Mouse (Mus musculus) MEL (cell line): Measurements from ENCODE around the gene Thbs4. TPM values are rescaled to one million over a fixed set of nuclear protein-coding genes. Genes with fewer than 3 reads are reported as not detected.

ENCODE experiments used
- DNase-seq: peaks from one replicate; pipeline ENCODE4 v3.0.0; 2011; ENCODE audit warnings: low read depth, low spot score
- H3K27ac ChIP-seq: 2 replicates; pipeline ENCODE4 v1.5.1; 2012; ENCODE audit warnings: low read depth, mild to moderate bottlenecking, control low read depth, low read length, moderate library complexity; ENCODE audit not compliant: control insufficient read depth
- H3K27me3 ChIP-seq, 2 experiments: fragments of 150-350 bp in 1 of 2; sonication (generic) in 1 of 2; 2 replicates each; pipeline ENCODE4 v1.6.1; 2012; ENCODE audit warnings: low read length in 2 of 2, mild to moderate bottlenecking in 2 of 2, improper control_type of control experiment in 1 of 2, moderate library complexity in 1 of 2; ENCODE audit not compliant: insufficient read depth in 2 of 2, control insufficient read depth in 1 of 2
- H3K36me3 ChIP-seq, 2 experiments: 2 replicates each; pipeline ENCODE4 v1.6.1; 2012 to 2014; ENCODE audit warnings: low read length in 2 of 2, improper control_type of control experiment in 1 of 2, inconsistent platforms in 1 of 2, mild to moderate bottlenecking in 1 of 2; ENCODE audit not compliant: insufficient read depth in 2 of 2, control insufficient read depth in 1 of 2
- H3K4me1 ChIP-seq, 2 experiments: fragments of 150-350 bp in 1 of 2; sonication (generic) in 1 of 2; 2 replicates each; pipeline ENCODE4 v1.6.1; 2012; ENCODE audit warnings: low read length in 2 of 2, improper control_type of control experiment in 1 of 2, mild to moderate bottlenecking in 1 of 2; ENCODE audit not compliant: insufficient read depth in 2 of 2, control insufficient read depth in 1 of 2
- H3K4me3 ChIP-seq, 2 experiments: fragments of 150-350 bp in 1 of 2; sonication (generic) in 1 of 2; 2 replicates each; pipeline ENCODE4 v1.5.1; 2012; ENCODE audit warnings: low read depth in 2 of 2, low read length in 2 of 2, mild to moderate bottlenecking in 2 of 2, moderate library complexity in 2 of 2, control low read depth in 1 of 2, improper control_type of control experiment in 1 of 2; ENCODE audit not compliant: control insufficient read depth in 1 of 2, insufficient read depth in 1 of 2
- H3K79me2 ChIP-seq: 2 replicates; pipeline ENCODE4 v1.6.1; 2012; ENCODE audit warnings: mild to moderate bottlenecking, low read length, moderate library complexity; ENCODE audit not compliant: control insufficient read depth, poor library complexity, insufficient read depth
- H3K9ac ChIP-seq: 2 replicates; pipeline ENCODE4 v1.6.1; 2012; ENCODE audit warnings: low read depth, mild to moderate bottlenecking, control low read depth, low read length, moderate library complexity; ENCODE audit not compliant: control insufficient read depth, poor library complexity, severe bottlenecking
- H3K9me3 ChIP-seq: fragments of 150-350 bp; sonication (generic); replicated peaks from 2 replicates; pipeline ENCODE4 v1.6.1; 2012; ENCODE audit warnings: mild to moderate bottlenecking, low read length, improper control_type of control experiment, moderate library complexity; ENCODE audit not compliant: insufficient read depth
- BHLHE40 ChIP-seq: IDR thresholded peaks from 2 replicates; pipeline ENCODE4 v1.6.1; 2012; ENCODE audit warnings: low read depth, mild to moderate bottlenecking, inconsistent platforms, low read length, improper control_type of control experiment, borderline replicate concordance
- CHD1 ChIP-seq: IDR thresholded peaks from 2 replicates; pipeline ENCODE4 v1.6.1; 2012; ENCODE audit warnings: low read depth, mild to moderate bottlenecking, inconsistent platforms, low read length, improper control_type of control experiment
- CHD2 ChIP-seq: IDR thresholded peaks from 2 replicates; pipeline ENCODE4 v1.6.1; 2011; ENCODE audit warnings: low read length, improper control_type of control experiment
- CTCF ChIP-seq, 3 experiments: IDR thresholded peaks in 2 of 3; conservative IDR thresholded peaks in 1 of 3; 2 replicates each; pipeline ENCODE4 v1.5.1; 2011 to 2012; ENCODE audit warnings: low read length in 3 of 3, low read depth in 2 of 3, mild to moderate bottlenecking in 2 of 3, improper control_type of control experiment in 1 of 3, inconsistent platforms in 1 of 3, mixed read lengths in 1 of 3, moderate library complexity in 1 of 3; ENCODE audit not compliant: control insufficient read depth in 1 of 3, insufficient read depth in 1 of 3, poor library complexity in 1 of 3, severe bottlenecking in 1 of 3
- E2F4 ChIP-seq: IDR thresholded peaks from 2 replicates; pipeline ENCODE4 v1.6.1; 2011; ENCODE audit warnings: low read depth, low read length, improper control_type of control experiment, borderline replicate concordance
- EP300 ChIP-seq, 2 experiments: IDR thresholded peaks; 2 replicates each; pipeline ENCODE4 v1.6.1; 2011; ENCODE audit warnings: improper control_type of control experiment in 2 of 2, low read length in 2 of 2, low read depth in 1 of 2, mild to moderate bottlenecking in 1 of 2
- ETS1 ChIP-seq: IDR thresholded peaks from 2 replicates; pipeline ENCODE4 v1.6.1; 2012; ENCODE audit warnings: low read depth, mild to moderate bottlenecking, inconsistent platforms, low read length, improper control_type of control experiment, moderate library complexity
- GABPA ChIP-seq: IDR thresholded peaks from 2 replicates; pipeline ENCODE4 v1.6.1; 2012; ENCODE audit warnings: low read depth, mild to moderate bottlenecking, inconsistent platforms, low read length, improper control_type of control experiment, moderate library complexity
- GATA1 ChIP-seq: IDR thresholded peaks from 2 replicates; pipeline ENCODE4 v1.6.1; 2011; ENCODE audit warnings: low read depth, low read length, improper control_type of control experiment
- JUND ChIP-seq: IDR thresholded peaks from 2 replicates; pipeline ENCODE4 v1.6.1; 2011; ENCODE audit warnings: low read depth, mild to moderate bottlenecking, improper control_type of control experiment, low read length
- KAT2A ChIP-seq: conservative IDR thresholded peaks from 2 replicates; pipeline ENCODE4 v1.6.1; 2012; ENCODE audit warnings: low read depth, low read length, improper control_type of control experiment, inconsistent platforms
- MAFK ChIP-seq: IDR thresholded peaks from 2 replicates; pipeline ENCODE4 v1.6.1; 2011; ENCODE audit warnings: low read depth, mild to moderate bottlenecking, low read length, improper control_type of control experiment, borderline replicate concordance
- MYB ChIP-seq: IDR thresholded peaks from 2 replicates; pipeline ENCODE4 v1.6.1; 2011; ENCODE audit warnings: mild to moderate bottlenecking, low read depth, low read length, improper control_type of control experiment
- MYC ChIP-seq: IDR thresholded peaks from 2 replicates; pipeline ENCODE4 v1.6.1; 2011; ENCODE audit warnings: low read depth, mild to moderate bottlenecking, low read length, improper control_type of control experiment, moderate library complexity
- NELFE ChIP-seq: IDR thresholded peaks from 2 replicates; pipeline ENCODE4 v1.6.1; 2011; ENCODE audit warnings: low read depth, low read length, improper control_type of control experiment
- NRF1 ChIP-seq: IDR thresholded peaks from 2 replicates; pipeline ENCODE4 v1.6.1; 2014; ENCODE audit warnings: low read depth, mild to moderate bottlenecking, inconsistent platforms, low read length, improper control_type of control experiment, moderate library complexity; ENCODE audit not compliant: poor library complexity, insufficient read depth, severe bottlenecking
- POLR2A ChIP-seq, 2 experiments: IDR thresholded peaks; 2 replicates each; pipeline ENCODE4 v1.6.1; 2011 to 2012; ENCODE audit warnings: low read length in 2 of 2, mild to moderate bottlenecking in 2 of 2, control low read depth in 1 of 2, improper control_type of control experiment in 1 of 2, low read depth in 1 of 2, moderate library complexity in 1 of 2; ENCODE audit not compliant: control insufficient read depth in 1 of 2, insufficient read depth in 1 of 2, poor library complexity in 1 of 2
- POLR2AphosphoS2 ChIP-seq: IDR thresholded peaks from 2 replicates; pipeline ENCODE4 v1.6.1; 2011; ENCODE audit warnings: low read length, improper control_type of control experiment
- POLR2AphosphoS5 ChIP-seq: IDR thresholded peaks from 2 replicates; pipeline ENCODE4 v1.6.1; 2012; ENCODE audit warnings: low read depth, borderline replicate concordance, mild to moderate bottlenecking, inconsistent platforms, low read length, moderate library complexity, mixed read lengths
- RCOR1 ChIP-seq: IDR thresholded peaks from 2 replicates; pipeline ENCODE4 v1.6.1; 2012; ENCODE audit warnings: low read depth, mild to moderate bottlenecking, inconsistent platforms, low read length, improper control_type of control experiment
- SMC3 ChIP-seq: IDR thresholded peaks from 2 replicates; pipeline ENCODE4 v1.6.1; 2011; ENCODE audit warnings: low read depth, low read length, improper control_type of control experiment
- TAL1 ChIP-seq: IDR thresholded peaks from 2 replicates; pipeline ENCODE4 v1.6.1; 2012; ENCODE audit warnings: mild to moderate bottlenecking, inconsistent platforms, low read length, moderate library complexity, mixed read lengths
- TBP ChIP-seq: IDR thresholded peaks from 2 replicates; pipeline ENCODE4 v1.8.0; 2011; ENCODE audit warnings: low read depth, low read length, improper control_type of control experiment
- USF1 ChIP-seq: IDR thresholded peaks from 2 replicates; pipeline ENCODE4 v1.6.1; 2014; ENCODE audit warnings: low read depth, mild to moderate bottlenecking, inconsistent platforms, low read length, improper control_type of control experiment, moderate library complexity
- USF2 ChIP-seq, 2 experiments: IDR thresholded peaks; 2 replicates each; pipeline ENCODE4 v1.6.1; 2011 to 2012; ENCODE audit warnings: improper control_type of control experiment in 2 of 2, low read length in 2 of 2, borderline replicate concordance in 1 of 2, inconsistent platforms in 1 of 2, low read depth in 1 of 2, mild to moderate bottlenecking in 1 of 2; ENCODE audit not compliant: insufficient read depth in 1 of 2
- ZC3H11A ChIP-seq: IDR thresholded peaks from 2 replicates; pipeline ENCODE4 v1.6.1; 2012; ENCODE audit warnings: low read depth, mild to moderate bottlenecking, inconsistent platforms, low read length, improper control_type of control experiment
- ZKSCAN1 ChIP-seq: IDR thresholded peaks from 2 replicates; pipeline ENCODE4 v1.6.1; 2012; ENCODE audit warnings: low read depth, mild to moderate bottlenecking, inconsistent platforms, low read length, improper control_type of control experiment, moderate library complexity
- ZMIZ1 ChIP-seq: IDR thresholded peaks from 2 replicates; pipeline ENCODE4 v1.6.1; 2012; ENCODE audit warnings: low read depth, mild to moderate bottlenecking, inconsistent platforms, low read length, improper control_type of control experiment, moderate library complexity
- ZNF384 ChIP-seq: IDR thresholded peaks from 2 replicates; pipeline ENCODE4 v1.6.1; 2012; ENCODE audit warnings: low read depth, mild to moderate bottlenecking, inconsistent platforms, low read length, improper control_type of control experiment
- polyA plus RNA-seq, 2 experiments: library from polyadenylated mRNA; stranded (reverse) in 1 of 2; unstranded in 1 of 2; fragments of >175 nt in 1 of 2; fragments of >200 nt in 1 of 2; gene quantifications; 2 replicates each; pipeline versions ENCODE4 v1.2.1 to v1.2.4; 2012; ENCODE audit warnings: low replicate concordance in 2 of 2, low read depth in 1 of 2; ENCODE audit not compliant: insufficient read length in 2 of 2, insufficient read depth in 1 of 2, missing spikeins in 1 of 2
- total RNA-seq: library from RNA; depleted of rRNA; stranded (reverse); fragments of 300-350 nt; gene quantifications from 2 replicates; pipeline ENCODE4 v1.2.3, GENCODE M21; 2012

Thbs4 gene
- total and polyA plus RNA-seq, 3 experiments, result not detected

DNA sequence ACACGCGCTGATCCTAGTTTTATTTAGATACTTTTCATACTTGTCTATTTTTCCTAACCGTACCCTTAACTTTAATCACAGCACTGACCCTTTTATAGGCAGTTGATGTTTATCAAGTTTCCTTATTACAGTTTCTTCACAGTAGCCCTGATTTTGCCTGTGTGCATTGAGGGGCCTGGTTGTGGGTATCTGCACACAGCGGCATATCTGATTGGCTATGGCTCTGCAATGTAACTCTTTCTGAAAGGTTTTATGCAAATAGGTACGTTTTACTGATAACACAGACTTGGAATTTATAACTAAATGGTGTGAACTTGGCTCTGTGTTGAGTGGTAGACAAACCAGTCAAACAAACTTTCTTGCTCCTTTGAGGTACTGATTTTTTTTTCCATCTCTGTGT is 23.1 kb downstream of the Thbs4 start:
- TF ChIP-seq POLR2AphosphoS2 (no peak), USF1 (no peak), GABPA (no peak), POLR2AphosphoS5 (no peak), GATA1 (no peak), CHD1 (no peak), ZNF384 (no peak), RCOR1 (no peak), USF2 (IDR thresholded peaks at IDR 0.05; ENCODE audit: borderline replicate concordance in 1 of 2, insufficient read depth in 1 of 2, low read depth in 1 of 2, low read length in 2 of 2) (no peak), ETS1 (no peak), SMC3 (no peak), POLR2A (IDR thresholded peaks at IDR 0.05; ENCODE audit: control insufficient read depth in 1 of 2, insufficient read depth in 1 of 2, low read depth in 1 of 2, low read length in 2 of 2, poor library complexity in 1 of 2) (no peak), ZKSCAN1 (no peak), TBP (no peak), JUND (no peak), MAFK (no peak), ZMIZ1 (no peak), CTCF (IDR thresholded peaks at IDR 0.05 in 2 of 3, conservative IDR thresholded peaks at IDR 0.05 in 1 of 3; ENCODE audit: control insufficient read depth in 1 of 3, insufficient read depth in 1 of 3, low read depth in 2 of 3, low read length in 3 of 3, poor library complexity in 1 of 3, severe bottlenecking in 1 of 3) (no peak), NRF1 (no peak)
- no peaks in the 10 kb centered on the region for H3K79me2 ChIP-seq
- DNase-seq, result no peak
- no peaks in the 10 kb centered on the region for H3K9me3 ChIP-seq
- H3K4me3 ChIP-seq, result no peak overlapping the region
- H3K36me3 ChIP-seq, result no peaks in the 10 kb centered on the region
- H3K4me1 ChIP-seq, result no peaks in the 10 kb centered on the region
- no peak overlapping the region for H3K9ac ChIP-seq
- H3K27me3 ChIP-seq, result peaks cover 0 to 2% of the 10 kb centered on the region in 2 experiments; a peak in 1 of 4 replicates
- H3K27ac ChIP-seq, result no peak overlapping the region

DNA sequence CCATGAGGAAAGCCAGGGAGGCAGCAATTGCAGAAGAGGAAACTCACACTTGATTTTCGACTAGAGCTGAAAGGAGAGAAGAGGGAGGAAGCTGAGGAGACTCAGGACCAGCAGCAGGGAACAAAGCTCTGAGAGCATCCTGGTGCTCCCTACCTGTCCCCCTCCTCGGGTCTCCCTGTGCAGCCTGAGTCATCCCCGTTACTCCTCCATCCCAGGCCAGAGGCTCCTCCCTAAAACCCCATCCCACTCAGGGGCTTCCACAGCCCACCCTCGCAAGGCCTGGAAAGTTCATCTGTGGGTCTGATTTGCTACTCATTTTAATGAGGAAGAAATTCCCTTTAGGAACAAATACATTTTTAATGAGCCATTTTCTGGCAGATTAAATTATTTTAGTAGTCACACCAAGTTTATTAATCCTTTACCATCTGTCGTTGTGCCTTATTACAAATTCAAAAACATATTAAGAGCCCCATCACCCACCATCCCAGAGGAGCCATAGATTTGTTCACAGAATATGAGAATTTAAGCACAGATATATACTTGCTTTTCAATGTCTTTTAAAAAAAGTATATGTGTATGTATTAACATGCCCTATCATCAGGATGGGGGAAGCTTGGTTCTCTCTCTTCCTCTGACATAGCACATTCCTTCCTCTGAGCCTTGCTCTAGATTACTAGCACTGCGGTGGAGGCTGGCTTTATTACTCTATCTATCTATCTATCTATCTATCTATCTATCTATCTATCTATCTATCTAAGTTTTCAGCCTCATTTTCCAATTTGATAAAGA is 29.0 kb downstream of the Thbs4 start:
- H3K4me1 ChIP-seq, result no peaks in the 10 kb centered on the region
- H3K9me3 ChIP-seq, result no peaks in the 10 kb centered on the region
- H3K9ac ChIP-seq, result no peak overlapping the region
- H3K27ac ChIP-seq, result no peak overlapping the region
- DNase-seq, result no peak
- no peaks in the 10 kb centered on the region for H3K79me2 ChIP-seq
- H3K4me3 ChIP-seq, result no peak overlapping the region
- peaks cover 3 to 7% of the 10 kb centered on the region in 2 experiments for H3K27me3 ChIP-seq
- TF ChIP-seq TAL1 (no peak), ZNF384 (no peak), USF1 (no peak), ZC3H11A (no peak), MYB (no peak), USF2 (IDR thresholded peaks at IDR 0.05; ENCODE audit: borderline replicate concordance in 1 of 2, insufficient read depth in 1 of 2, low read depth in 1 of 2, low read length in 2 of 2) (no peak), CHD2 (no peak), NRF1 (no peak), EP300 (IDR thresholded peaks at IDR 0.05; ENCODE audit: low read depth in 1 of 2, low read length in 2 of 2) (no peak), RCOR1 (no peak), TBP (no peak), NELFE (no peak), KAT2A (no peak), BHLHE40 (no peak), MYC (no peak), CHD1 (no peak), E2F4 (no peak), POLR2AphosphoS5 (no peak), ZMIZ1 (no peak)
- H3K36me3 ChIP-seq, result no peaks in the 10 kb centered on the region
